Mouse (Mus musculus): Measurements from ENCODE around the gene Atp6v1c2.

DNA sequence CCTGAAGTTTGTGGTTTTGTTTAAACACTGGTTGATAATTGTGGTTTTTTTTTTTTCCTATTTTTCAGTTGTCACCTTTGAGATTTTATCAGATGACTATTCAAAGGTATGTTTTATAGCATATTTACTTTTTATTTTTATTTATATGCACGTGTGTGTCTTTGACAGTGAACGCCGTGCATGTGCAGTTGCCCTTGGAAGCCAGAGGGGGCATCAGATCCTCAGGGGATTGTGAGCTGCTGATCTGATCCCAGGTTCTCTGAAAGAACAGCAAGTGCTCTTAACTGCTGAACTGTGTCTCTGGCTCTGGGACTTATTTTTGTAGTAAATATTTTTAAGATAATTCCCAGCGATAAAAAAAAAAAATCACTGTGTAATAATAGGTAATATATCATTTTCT lies 27.7 kb upstream of the Atp6v1c2 start:
- TF ChIP-seq POLR2A (IDR thresholded peaks at IDR 0.05; ENCODE audit: low read depth, low read length), result no peak
- peak; percentile 17; the same call in 1 of the 2 replicates for TF ChIP-seq CTCF (IDR thresholded peaks at IDR 0.05; ENCODE audit: extremely low read depth, insufficient read length, insufficient replicate concordance, low read depth, low read length)

All from small intestine, adult 2 months (tissue).